Mouse (Mus musculus) limb, embryonic 15.5 days (tissue): ENCODE measurements at regions not wholly inside any gene's neighbourhood (a gene's known extent, or its start where the extent isn't known, plus 50 kb on each side); places are given as distances from the start of the nearest gene placed in this dataset.

Source experiments
- ATAC-seq: fragments of 200-750 bp; cut with Nextera tagmentation; 2 replicates; pipeline ENCODE4 v1.8.0; 2017; ENCODE audit warnings: low read depth, moderate TSS enrichment; ENCODE audit not compliant: insufficient number of reproducible peaks, low FRiP score, low TSS enrichment
- H3K27ac ChIP-seq: fragments of 300-500 bp; sonication (generic); 2 replicates; pipeline ENCODE4 v1.5.1; 2015; ENCODE audit warnings: moderate library complexity, mild to moderate bottlenecking, inconsistent platforms
- H3K27me3 ChIP-seq: fragments of 300-500 bp; sonication (generic); 2 replicates; pipeline ENCODE4 v1.6.1; 2015; ENCODE audit warnings: inconsistent platforms
- H3K36me3 ChIP-seq: fragments of 300-500 bp; sonication (generic); 2 replicates; pipeline ENCODE4 v1.6.1; 2015; ENCODE audit warnings: inconsistent platforms
- H3K4me1 ChIP-seq: fragments of 300-500 bp; sonication (generic); 2 replicates; pipeline ENCODE4 v1.6.1; 2015; ENCODE audit warnings: inconsistent platforms
- H3K4me2 ChIP-seq: fragments of 300-500 bp; sonication (generic); 2 replicates; pipeline ENCODE4 v1.6.1; 2015; ENCODE audit warnings: mild to moderate bottlenecking, inconsistent platforms
- H3K4me3 ChIP-seq: fragments of 300-500 bp; sonication (generic); 2 replicates; pipeline ENCODE4 v1.5.1; 2015; ENCODE audit warnings: mild to moderate bottlenecking, inconsistent platforms
- H3K9ac ChIP-seq: fragments of 300-500 bp; sonication (generic); 2 replicates; pipeline ENCODE4 v1.6.1; 2015; ENCODE audit warnings: inconsistent platforms
- H3K9me3 ChIP-seq: fragments of 300-500 bp; sonication (generic); 2 replicates; pipeline ENCODE4 v1.6.1; 2016; ENCODE audit warnings: inconsistent platforms
- WGBS: fragments of 180-500 bp; shearing (Covaris S2); methylation state at CpG from one replicate; pipeline ENCODE4 v1.1.7; 2015; 5-methylcytosine and 5-hydroxymethylcytosine counted together

GRCm38 (mm10) chr15:8903651-8904050, 64.1 kb upstream of the Ranbp3l start:
- 55% methylated on average over 2 of the region's 2 CpGs for WGBS
- H3K27ac ChIP-seq = no peak overlapping the region
- H3K27me3 ChIP-seq = no peaks in the 10 kb centered on the region
- H3K4me2 ChIP-seq = no peak overlapping the region
- ATAC-seq = no peak
- H3K4me3 ChIP-seq = no peak overlapping the region
- H3K9me3 ChIP-seq = no peaks in the 10 kb centered on the region
- H3K36me3 ChIP-seq = no peaks in the 10 kb centered on the region
- H3K4me1 ChIP-seq = no peaks in the 10 kb centered on the region
- no peak overlapping the region for H3K9ac ChIP-seq

- H3K36me3 ChIP-seq = no peaks in the 10 kb centered on the region
- no peaks in the 10 kb centered on the region for H3K27me3 ChIP-seq
- no peak overlapping the region for H3K27ac ChIP-seq
- no peaks in the 10 kb centered on the region for H3K4me1 ChIP-seq
- WGBS = 82% methylated on average over 11 of the region's 11 CpGs
- ATAC-seq = no peak
- H3K9me3 ChIP-seq = no peaks in the 10 kb centered on the region
- no peak overlapping the region for H3K4me2 ChIP-seq
- no peak overlapping the region for H3K4me3 ChIP-seq
- no peak overlapping the region for H3K9ac ChIP-seq
Observed at GRCm38 (mm10) chr15:8897487-8898158, 70.1 kb upstream of the Ranbp3l start.

GRCm38 (mm10) chr15:8896856-8897255, 70.9 kb upstream of the Ranbp3l start:
- Histone ChIP-seq H3K4me2 (no peak overlapping the region), H3K27ac (no peak overlapping the region), H3K27me3 (no peaks in the 10 kb centered on the region), H3K9me3 (no peaks in the 10 kb centered on the region), H3K9ac (no peak overlapping the region), H3K36me3 (no peaks in the 10 kb centered on the region), H3K4me3 (no peak overlapping the region), H3K4me1 (no peaks in the 10 kb centered on the region)
- ATAC-seq = no peak
- WGBS = 65% methylated on average over 2 of the region's 2 CpGs

- H3K4me3 ChIP-seq = no peak overlapping the region
- WGBS = 42% methylated on average over 12 of the region's 12 CpGs
- H3K9me3 ChIP-seq = no peaks in the 10 kb centered on the region
- H3K27ac ChIP-seq = peak overlapping the region; percentile 33; the same call in 1 of the 2 replicates
- no peak overlapping the region for H3K4me2 ChIP-seq
- no peaks in the 10 kb centered on the region for H3K4me1 ChIP-seq
- H3K36me3 ChIP-seq = no peaks in the 10 kb centered on the region
- H3K27me3 ChIP-seq = no peaks in the 10 kb centered on the region
- no peak overlapping the region for H3K9ac ChIP-seq
- ATAC-seq = peak; percentile 48; the same call in 1 of the 2 replicates
Observed at GRCm38 (mm10) chr15:8896391-8896790, 71.4 kb upstream of the Ranbp3l start.

- no peak for ATAC-seq
- no peak overlapping the region for H3K4me2 ChIP-seq
- H3K36me3 ChIP-seq = no peaks in the 10 kb centered on the region
- H3K9me3 ChIP-seq = no peaks in the 10 kb centered on the region
- WGBS = 94% methylated on average over 3 of the region's 3 CpGs
- H3K27me3 ChIP-seq = no peaks in the 10 kb centered on the region
- H3K27ac ChIP-seq = no peak overlapping the region
- no peak overlapping the region for H3K9ac ChIP-seq
- no peak overlapping the region for H3K4me3 ChIP-seq
- peaks cover 4% of the 10 kb centered on the region; the same call in 1 of the 2 replicates for H3K4me1 ChIP-seq
Observed at GRCm38 (mm10) chr15:8885585-8885984, 82.2 kb upstream of the Ranbp3l start.

GRCm38 (mm10) chr15:8884608-8885467, 82.9 kb upstream of the Ranbp3l start:
- Histone ChIP-seq H3K9ac (no peak overlapping the region), H3K27ac (no peak overlapping the region), H3K4me1 (peaks cover 4% of the 10 kb centered on the region; the same call in 1 of the 2 replicates), H3K9me3 (no peaks in the 10 kb centered on the region), H3K27me3 (no peaks in the 10 kb centered on the region), H3K36me3 (no peaks in the 10 kb centered on the region), H3K4me2 (peak overlapping the region; percentile 43), H3K4me3 (peak overlapping the region; percentile 28)
- 24% methylated on average over 18 of the region's 18 CpGs for WGBS
- ATAC-seq = no peak

- Histone ChIP-seq H3K36me3 (no peaks in the 10 kb centered on the region), H3K9me3 (no peaks in the 10 kb centered on the region), H3K4me3 (no peak overlapping the region), H3K9ac (no peak overlapping the region), H3K27me3 (no peaks in the 10 kb centered on the region), H3K4me2 (no peak overlapping the region), H3K27ac (no peak overlapping the region), H3K4me1 (peaks cover 4% of the 10 kb centered on the region; the same call in 1 of the 2 replicates)
- WGBS = 39% methylated on average over 9 of the region's 9 CpGs
- no peak for ATAC-seq
Observed at GRCm38 (mm10) chr15:8882880-8883539, 84.7 kb upstream of the Ranbp3l start.

- Histone ChIP-seq H3K27me3 (no peaks in the 10 kb centered on the region), H3K9me3 (no peaks in the 10 kb centered on the region), H3K9ac (no peak overlapping the region), H3K27ac (no peak overlapping the region), H3K4me2 (no peak overlapping the region), H3K4me3 (no peak overlapping the region), H3K36me3 (no peaks in the 10 kb centered on the region), H3K4me1 (no peaks in the 10 kb centered on the region)
- 59% methylated on average over 9 of the region's 9 CpGs for WGBS
- no peak for ATAC-seq
Observed at GRCm38 (mm10) chr15:8874884-8875493, 92.8 kb upstream of the Ranbp3l start.

- H3K27me3 ChIP-seq = no peaks in the 10 kb centered on the region
- no peaks in the 10 kb centered on the region for H3K4me1 ChIP-seq
- no peak overlapping the region for H3K4me3 ChIP-seq
- no peak overlapping the region for H3K27ac ChIP-seq
- no peak overlapping the region for H3K9ac ChIP-seq
- no peaks in the 10 kb centered on the region for H3K9me3 ChIP-seq
- H3K36me3 ChIP-seq = no peaks in the 10 kb centered on the region
- WGBS = 83% methylated on average over 2 of the region's 2 CpGs
- no peak for ATAC-seq
- no peak overlapping the region for H3K4me2 ChIP-seq
Observed at GRCm38 (mm10) chr15:8868021-8868420, 99.7 kb upstream of the Ranbp3l start.

GRCm38 (mm10) chr15:8867160-8867891, 100.4 kb upstream of the Ranbp3l start:
- no peaks in the 10 kb centered on the region for H3K36me3 ChIP-seq
- H3K4me3 ChIP-seq = no peak overlapping the region
- no peaks in the 10 kb centered on the region for H3K4me1 ChIP-seq
- 68% methylated on average over 7 of the region's 7 CpGs for WGBS
- no peak overlapping the region for H3K27ac ChIP-seq
- no peaks in the 10 kb centered on the region for H3K9me3 ChIP-seq
- ATAC-seq = no peak
- H3K4me2 ChIP-seq = no peak overlapping the region
- no peaks in the 10 kb centered on the region for H3K27me3 ChIP-seq
- H3K9ac ChIP-seq = no peak overlapping the region
